Mouse (Mus musculus) spleen, postnatal 36 days (tissue): Measurements from ENCODE around the gene Eid3.

Experiments used
- DNase-seq, 2 experiments: peaks; one replicate each; pipeline ENCODE4 v3.0.0; 2022; ENCODE audit warnings: low spot score in 2 of 2, mixed read lengths in 1 of 2

The Eid3 gene

DNA sequence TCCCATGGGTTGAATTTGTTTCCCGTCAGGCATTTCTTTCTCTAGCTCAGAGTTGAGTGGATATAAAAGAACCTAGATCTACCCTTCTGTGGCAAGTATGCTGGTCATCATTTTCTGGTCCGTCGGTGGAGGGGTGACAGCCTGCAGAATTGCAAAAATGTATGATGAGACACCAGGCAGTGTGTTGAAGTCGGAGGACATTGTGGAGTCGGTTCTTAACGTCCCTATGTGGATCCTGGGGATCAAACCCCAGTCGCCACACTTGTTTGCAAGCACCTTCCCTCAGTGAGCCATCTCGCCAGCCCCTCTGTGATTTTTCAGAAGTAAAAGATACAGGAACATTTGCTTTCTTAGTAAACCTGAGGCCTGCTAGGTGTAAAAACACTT, 5.5 kb upstream of the Eid3 start:
- no peak for DNase-seq

DNA sequence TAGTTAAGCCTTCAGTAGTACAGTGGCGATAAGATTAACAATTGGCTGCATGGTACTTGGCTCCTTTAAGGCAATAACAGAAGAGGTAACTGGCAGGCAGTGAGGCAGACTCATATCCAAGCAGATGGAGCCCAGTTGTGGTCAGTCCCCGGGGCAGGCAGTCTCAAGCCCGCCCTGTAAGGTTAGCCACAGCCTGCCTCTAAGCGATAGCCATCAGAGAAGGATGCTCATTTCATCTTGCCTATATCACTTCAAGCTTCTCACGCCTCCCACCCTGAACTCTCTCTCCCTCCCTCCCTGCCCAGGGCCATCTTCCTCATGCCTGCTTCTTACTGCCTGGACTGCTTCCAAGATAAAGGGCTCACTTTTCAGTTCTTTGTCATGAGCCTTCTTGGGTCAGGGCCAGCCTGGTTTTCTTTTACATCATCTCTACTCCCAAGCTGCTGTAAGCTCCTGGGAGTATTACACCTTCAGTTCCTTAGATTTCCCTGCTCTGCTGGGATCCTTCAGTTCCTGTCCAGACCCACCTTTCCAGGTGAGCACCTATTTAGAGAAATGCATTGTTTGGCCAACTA, 3.2 kb upstream of the Eid3 start:
- DNase-seq, result no peak

DNA sequence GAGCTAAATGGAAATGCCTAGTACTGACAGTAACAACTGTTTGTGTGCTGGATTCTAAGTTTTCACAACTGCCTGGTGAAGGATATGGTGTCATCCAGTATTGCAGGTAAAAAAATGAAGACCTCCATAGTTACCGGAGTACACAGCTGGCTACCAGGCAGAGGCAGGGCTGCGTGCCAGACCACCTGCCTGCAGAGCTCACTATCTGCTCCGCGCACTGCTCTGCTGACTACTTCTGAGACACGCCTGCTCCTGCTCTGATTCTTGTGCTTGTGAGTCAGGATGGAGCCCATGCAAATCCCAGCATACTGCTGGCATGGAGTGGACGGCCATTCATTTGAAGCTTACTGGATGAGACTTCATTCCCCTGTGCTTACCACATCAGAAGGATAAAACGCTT, 2.6 kb upstream of the Eid3 start:
- no peak for DNase-seq

DNA sequence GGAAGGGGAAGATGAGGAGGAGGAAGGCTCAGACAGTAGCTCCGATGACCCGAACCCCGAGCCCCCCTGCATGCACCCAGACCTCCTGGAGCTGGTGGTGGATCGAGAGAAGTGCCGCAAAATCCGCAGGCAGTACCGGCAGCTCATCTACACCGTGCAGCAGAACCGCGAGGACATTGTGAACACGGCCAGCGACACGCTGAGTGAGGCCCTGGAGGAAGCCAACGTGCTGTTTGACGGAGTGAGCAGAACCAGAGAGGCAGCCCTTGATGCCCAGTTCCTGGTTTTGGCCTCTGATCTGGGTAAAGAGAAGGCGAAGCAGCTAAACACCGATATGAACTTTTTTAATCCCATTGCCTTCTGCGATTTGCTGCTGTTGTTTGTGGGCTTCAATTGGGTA, 406 bp downstream of the Eid3 start:
- DNase-seq, result no peak

DNA sequence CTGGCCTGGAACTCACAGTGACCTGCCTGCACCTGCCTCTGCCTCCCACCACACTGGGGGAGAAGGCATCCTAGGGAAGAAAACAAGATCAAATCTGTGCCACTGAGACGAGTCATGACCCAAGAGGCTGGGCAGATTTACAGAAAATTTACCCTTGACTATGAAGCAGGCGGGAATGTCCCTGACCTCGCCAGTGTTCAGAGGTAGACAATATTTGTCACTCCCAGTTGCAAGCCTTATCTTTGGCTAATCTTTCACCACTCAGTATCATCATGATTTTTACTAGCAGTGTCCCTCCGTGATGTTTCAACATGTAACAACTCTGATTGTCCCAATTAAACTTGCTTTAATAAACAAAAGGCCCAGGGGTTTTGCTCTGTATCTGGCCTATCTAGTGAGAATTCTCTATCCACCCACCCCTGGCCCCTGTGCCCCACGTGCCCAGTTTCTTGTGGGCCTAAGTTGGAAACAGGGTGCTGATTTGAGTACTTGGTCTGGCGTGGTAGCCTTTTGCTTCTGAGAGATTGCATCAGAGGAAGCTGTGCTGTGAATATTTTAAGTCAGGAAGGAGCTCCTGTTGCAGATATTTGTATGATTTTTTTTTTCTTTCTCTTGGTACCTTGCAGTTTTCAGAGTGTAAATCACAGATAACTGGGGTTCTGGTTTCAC, 2.1 kb downstream of the Eid3 start:
- no peak for DNase-seq

DNA sequence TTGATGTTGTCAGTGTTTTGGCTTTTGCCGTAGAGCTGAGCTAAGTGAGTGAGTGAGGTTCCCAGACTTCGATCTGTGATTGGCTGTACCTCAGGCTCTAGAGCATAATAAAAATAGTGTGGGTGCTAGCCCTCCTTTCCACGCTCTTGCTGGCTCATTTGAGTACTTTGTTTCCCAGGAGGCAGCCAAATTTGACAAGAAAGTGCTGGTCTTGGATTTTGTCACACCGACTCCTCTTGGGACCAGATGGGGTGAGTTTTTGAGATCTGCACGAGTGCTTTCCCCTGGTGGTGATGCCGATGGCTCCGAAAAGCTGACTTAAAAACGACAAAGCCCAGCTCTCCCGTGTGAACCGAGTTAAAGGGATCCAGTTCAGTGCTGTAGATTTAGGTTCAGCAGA, 9.0 kb downstream of the Eid3 start:
- DNase-seq, result no peak

DNA sequence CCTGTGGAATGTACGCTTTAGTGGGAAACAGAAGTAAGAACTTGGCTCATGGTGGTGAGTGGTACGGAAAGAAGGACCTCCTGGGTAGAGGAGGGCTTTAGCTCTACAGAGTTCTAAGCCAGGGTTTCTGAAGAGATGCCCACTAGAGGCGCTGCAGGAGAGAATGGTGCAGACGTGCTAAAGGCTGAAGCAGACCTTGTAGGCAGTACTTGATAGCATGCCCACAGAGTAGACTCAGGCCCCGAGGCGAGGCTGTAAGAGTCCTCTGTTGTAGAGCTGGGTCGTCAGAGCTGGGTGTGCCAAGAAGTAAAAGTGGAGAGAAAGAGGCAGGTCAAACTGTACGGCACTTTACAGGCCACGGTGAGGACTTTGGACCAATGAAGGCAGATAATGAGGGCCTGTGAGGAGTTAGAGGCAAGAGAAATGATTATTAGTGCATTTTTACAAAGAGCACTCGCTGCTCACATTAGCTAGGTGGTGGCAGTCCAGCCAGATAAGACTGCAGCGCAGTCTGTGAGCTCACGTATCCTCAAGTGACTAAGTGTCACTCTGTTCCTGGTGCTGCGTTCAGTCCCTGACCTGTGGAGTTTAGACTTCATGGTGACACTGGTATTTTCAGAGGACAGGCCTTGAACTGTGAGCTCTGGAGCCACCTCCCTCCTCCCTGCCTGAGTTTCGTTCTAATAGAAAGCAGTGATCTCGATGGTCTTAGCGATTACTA, 9.8 kb downstream of the Eid3 start:
- peak; percentile 30 to 31 for DNase-seq

DNA sequence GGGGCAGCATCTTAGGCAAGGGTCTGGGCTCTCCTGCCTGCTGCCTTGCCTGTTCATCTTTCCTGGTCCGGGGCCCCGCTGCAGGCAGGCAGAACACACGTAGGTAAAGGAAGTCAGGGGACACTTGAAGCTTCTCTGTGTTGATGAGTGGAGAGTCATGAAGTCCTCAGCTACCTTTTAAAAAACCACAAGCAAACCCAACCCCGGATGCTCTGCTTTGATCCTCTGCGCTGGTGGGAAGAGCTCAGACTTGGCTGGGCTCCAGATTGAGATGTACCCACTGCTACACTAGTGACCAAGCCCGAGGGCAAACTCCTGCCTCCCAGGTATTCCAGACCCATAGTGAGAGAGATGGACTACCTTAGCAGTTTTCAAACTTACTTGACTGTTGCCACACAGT, 20.9 kb downstream of the Eid3 start:
- DNase-seq, result peak; percentile 23 to 26

DNA sequence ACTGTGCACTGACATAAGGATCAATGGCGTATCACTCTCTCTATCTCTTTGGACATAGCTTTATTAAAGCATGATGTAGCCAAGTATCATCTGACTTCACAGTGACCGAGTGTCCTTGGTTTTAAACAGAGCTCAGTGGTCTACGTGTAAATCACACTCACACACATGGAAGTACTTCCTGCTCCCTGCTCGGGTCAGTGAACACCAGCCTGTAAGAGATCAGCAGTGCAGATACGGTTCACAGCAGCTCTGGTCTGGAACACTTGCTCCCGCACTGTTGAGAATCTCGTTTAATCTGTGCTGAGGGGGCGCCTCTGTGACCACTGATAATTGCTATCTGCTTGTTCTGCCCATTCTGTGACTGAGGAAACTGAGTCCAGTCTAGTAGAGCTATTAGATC, 22.1 kb downstream of the Eid3 start:
- DNase-seq, result no peak

DNA sequence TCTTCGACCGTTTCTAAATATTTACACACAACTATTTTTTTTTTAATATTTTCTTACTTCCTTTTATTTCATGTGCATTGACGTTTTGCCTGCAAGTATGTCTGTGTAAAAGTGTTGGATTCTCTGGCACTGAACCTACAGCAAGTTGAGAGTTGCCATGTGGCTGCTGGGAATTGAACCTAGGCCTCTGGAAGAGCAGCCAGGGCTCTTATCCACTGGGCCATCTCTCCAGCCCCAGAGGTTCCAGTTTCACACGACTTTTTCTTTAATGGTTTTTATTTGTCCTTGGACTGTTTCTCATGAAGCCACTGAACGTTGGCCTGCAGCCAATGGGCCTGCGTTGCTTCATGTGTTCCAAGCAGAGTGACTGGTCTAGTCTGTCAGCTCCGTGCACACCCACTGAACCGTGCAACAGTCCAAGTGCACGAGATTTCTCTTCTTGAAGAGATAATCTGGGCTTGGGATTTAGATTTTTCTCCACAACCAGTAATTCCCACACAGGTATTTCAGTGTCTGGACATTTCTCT, 23.1 kb downstream of the Eid3 start:
- no peak for DNase-seq

DNA sequence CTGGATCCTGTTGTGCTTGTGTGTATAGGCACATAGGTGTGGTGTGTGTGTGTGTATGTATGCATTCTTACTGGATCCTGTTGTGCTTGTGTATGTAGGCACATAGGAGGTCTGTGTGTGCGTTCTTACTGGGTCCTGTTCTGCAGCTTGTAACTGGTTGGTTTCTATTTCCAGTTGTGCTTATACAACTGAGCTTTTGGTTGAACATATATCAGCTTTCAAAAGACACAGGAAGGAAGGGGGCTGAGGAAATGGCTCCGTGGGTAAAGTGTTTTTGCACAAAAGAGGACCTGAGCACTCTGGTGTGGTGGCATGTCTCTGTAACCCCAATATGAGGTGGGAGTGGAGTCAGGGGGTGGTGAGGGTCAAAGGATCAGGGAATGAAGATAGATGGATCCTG, 24.5 kb downstream of the Eid3 start:
- peak in 1 of 2 experiments; percentile 25 for DNase-seq

DNA sequence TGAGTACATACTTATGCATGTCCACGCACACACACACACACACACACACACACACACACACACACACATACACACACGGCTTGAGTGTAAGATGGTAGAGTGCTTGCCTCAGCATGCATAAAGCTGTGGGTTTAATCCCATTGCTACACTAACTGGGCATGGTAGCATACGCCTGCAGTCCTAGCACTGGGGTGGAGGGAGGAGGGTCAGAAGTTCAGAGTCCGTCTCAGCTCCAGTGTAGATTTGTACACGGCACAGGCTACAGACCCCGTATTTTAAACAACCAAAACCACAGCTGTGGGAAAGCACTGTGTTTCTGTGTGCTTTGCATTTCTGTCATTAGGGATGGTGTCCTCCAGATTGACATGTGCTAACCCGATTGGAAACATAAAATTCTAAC, 25.0 kb downstream of the Eid3 start:
- DNase-seq, result no peak

DNA sequence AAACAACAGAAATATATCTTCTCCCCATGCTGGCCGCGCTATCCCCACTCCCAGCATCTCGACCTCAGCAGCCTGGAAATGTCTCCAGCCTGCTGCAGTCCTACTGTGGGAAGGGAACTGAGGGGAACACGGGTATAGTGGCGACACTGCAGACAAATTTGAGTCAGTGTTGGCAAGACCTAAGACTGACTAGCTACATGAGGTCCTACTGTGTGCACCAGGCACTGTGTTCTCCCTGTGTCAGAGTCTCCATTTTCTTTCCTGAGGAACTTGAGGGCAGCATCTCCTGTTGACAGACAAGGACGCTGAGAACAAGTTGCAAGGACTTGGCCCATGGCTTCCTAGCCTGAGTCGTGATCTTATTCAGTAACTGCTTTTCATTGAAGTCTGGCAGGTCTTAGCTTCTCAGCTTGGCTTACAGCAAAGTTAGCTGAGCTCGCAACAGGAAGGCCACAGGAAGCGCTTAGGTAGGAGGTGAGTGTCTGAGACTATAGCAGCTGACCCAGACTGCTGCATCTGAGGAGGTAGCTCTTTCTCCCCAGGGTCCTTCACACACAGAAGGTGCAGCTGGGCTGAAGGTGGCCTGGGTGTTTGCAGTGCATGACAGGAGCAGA, 26.1 kb downstream of the Eid3 start:
- peak; percentile 27 to 47 for DNase-seq

DNA sequence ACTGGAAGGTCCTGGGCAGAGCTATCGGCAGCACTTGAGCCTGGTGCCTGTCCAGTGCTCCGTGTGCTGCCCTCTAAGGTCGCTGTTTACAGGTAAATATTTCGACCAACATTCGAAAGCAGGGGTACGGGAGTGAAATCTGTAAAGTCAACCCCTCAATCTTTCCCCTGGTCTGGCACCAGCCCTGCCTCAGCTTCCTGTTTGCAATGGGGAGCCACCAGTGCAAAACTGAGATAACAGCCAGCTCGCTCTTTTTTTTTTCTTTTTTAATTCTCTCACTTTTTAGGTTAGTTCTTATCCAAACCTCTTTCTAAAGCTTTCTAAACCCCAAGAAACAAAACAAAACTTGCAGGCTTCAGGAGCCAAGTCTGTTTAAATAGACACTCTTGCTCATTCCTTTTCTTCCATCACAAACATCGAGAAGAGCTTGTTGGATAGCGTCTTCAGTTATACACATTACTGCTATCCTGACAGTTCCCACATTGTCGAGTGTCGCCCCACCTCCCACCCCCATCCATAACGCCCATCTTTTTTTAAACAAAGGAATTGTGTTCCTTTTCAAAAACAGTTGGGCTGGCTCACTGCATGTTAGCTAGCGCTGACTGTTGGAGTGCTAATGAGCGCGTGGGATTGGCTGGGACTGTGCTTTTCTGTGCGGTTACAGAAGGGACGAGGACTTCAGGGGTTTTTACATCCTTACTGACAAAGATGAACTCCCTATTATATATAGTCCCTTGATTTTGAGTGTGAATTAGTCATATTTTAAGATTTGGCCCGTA, 27.6 kb downstream of the Eid3 start:
- no peak for DNase-seq

DNA sequence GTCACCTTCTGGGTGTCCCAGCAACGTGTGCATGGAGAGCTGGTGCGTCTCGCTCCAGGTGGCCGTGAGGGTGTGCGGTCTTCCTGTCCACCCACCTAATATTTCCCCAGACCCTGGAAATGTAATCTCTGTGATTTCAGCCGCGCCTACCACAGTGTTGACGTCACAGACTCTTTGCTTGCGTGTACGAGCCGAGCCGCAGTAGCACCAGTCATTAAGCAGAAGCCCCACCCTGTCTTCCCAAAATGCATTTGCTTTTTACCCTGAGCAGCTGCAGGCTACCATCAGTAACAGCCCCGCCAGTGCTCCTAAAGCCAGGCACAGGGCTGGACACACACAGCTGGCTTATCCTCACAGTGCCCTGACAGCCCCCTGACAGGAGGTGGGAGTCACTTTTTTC, 31.5 kb downstream of the Eid3 start:
- DNase-seq, result no peak

DNA sequence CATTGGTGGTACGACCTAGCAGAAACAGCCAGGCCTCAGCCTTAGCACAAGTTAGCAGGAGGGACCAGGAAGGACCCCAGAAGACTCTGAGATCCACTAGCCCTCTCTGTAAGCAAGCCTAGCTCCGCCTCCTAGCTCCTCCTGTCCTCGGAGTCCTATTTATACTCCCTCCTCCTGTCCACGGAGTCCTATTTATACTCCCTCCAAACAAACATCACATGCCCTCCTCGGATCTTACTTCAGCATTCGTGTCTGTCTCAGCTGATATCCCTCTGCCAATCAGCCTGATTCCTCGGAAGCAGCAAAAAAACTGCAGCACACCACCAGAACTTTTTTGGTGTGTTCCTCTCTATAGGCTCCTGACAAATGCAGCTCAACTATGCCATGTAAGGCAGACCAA, 32.5 kb downstream of the Eid3 start:
- no peak for DNase-seq

DNA sequence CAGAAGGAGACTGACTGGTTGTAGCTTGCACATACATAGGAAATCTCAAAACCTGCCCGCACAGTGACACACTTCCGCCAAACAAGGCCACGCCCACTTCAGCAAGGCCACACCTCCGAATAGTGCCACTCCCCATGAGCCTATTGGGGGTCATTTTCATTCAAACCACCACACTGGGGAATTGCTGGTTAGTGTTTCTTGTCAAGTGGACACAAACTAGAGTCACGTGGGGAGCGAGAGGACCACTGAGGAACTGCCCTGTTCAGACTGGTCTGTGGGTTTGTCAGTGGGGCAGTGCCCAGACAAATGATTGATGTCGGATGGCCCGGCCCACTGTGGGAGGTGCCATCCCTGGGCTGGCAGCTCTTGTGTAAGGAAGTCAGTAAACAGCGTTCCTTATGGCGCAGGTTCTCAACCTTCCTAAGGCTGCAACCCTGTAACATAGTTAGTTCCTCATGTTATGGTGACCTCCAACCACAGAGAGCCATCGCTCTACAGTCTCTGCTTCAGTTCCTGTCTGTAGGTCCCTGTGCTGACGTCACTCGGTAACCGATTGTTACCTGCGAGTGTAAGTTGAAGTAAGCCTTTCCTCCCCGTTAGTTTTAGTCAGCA, 33.5 kb downstream of the Eid3 start:
- DNase-seq, result peak; percentile 14 to 21

DNA sequence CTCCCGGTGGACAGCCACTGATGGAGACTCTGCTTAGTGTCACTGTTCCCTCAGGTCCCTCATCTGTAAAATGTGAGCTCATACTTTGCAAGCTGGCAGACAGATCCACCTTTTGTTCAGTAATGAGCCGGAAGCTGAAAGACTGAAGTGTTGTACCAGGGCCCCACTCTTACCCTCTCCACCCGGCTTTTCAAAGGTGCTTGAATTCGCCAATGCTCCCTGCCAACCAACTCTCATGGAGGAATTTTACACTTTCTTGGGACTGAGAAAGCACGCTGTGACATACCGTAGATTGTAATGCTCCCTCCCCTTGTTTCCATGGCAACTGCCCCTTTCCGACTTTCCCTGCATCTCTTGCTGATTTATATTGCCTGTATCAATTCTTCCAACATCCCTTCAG, 34.1 kb downstream of the Eid3 start:
- DNase-seq, result no peak

DNA sequence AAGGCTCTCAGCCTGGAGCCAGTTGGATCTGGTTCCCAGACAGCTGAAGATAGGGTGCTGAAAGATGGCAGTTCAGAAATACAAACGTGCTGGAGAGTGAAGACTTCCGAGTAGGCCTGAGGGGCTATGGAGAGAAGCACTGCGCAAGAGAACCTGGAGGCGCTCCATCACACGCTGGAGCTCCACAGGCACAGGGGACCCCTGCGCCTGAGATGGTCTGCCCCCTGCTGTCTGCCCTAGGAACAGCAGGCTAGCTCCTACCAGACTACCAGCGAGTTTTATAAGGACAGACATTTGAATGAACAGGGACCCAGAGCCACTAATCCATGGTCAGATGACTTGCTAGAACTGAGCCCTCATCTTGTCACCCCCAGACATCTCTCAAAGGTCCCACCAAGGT, 35.0 kb downstream of the Eid3 start:
- DNase-seq, result peak; percentile 75 to 78

DNA sequence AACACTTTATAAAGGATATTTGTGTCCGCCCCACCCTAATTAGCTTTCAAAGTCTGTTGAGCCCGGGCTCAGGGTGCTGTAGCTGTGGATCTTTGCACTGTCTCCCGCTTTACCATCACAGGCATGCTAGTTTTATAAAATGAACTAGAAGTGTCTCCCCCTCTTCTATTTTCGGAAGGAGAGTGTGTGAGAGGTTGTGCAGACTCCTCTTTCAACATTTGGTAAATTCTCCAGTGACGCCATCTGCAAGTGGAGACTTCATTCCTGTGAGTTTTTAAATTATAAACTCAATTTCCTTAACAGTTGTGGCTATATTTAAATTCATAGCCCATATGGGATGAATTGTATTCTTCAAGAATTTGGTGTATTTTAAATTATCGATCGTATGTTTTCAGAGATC, 42.1 kb downstream of the Eid3 start:
- DNase-seq, result no peak

DNA sequence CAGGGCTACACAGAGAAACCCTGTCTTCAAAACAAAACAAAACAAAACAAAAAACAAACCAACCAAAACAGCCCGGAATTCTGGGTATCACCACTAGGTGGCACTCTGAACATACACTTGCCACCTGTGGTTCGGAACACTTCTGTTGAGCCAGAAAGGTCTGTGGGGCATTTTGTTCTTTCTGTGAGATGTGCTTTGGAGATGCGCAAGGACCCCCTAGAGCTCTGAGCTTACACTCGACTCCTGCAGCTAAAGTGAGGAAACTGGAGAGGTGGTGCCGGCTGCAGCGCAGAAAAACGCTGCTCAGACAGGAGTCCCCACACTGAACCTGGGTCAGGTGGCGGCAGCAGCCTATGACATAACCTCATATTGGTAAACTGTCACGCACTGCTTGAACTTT, 43.0 kb downstream of the Eid3 start:
- DNase-seq, result peak; percentile 15 to 44
